Mouse (Mus musculus): ENCODE measurements around the gene Nabp1. TPM values are rescaled to one million over a fixed set of nuclear protein-coding genes. Genes with fewer than 3 reads are reported as not detected.

Nabp1 gene
- 10 to 100 TPM; 14.6 to 19.4 TPM for total RNA-seq (2021)
- long read RNA-seq, experiment 1, partial matches to known transcripts: 0 of 3 reads
- long read RNA-seq, experiment 1, other reads (novel, unspliced or antisense): 1 of 3 reads
- long read RNA-seq, experiment 2, partial matches to known transcripts: 0 of 4 reads
- long read RNA-seq, experiment 2, other reads (novel, unspliced or antisense): 1 of 4 reads

GRCm38 (mm10) chr1:51478262-51479026 lies at the start of gene Nabp1:
Gene Nabp1, minus strand, starts transcription at chr1:51478425.
- intact Hi-C loops (cut with DNase I): loop anchor here (5.0 kb wide), 1 partner anchor 34 kb away; no protein-coding TSS in a partner anchor
- DNase-seq: peak; percentile 98 to 99

- DNase-seq: no peak
- intact Hi-C loops (cut with DNase I): no loop called here
These were observed 47.5 kb upstream of the Nabp1 start for GRCm38 (mm10) chr1:51525563-51526265.

- no peak for DNase-seq
- intact Hi-C loops (cut with DNase I): no loop called here
These were observed 43.4 kb upstream of the Nabp1 start for GRCm38 (mm10) chr1:51521651-51522050.

GRCm38 (mm10) chr1:51520246-51520780 lies 42.1 kb upstream of the Nabp1 start:
- DNase-seq: no peak
- intact Hi-C loops (cut with DNase I): no loop called here

- intact Hi-C loops (cut with DNase I): no loop called here
- DNase-seq: no peak
These were observed 40.9 kb upstream of the Nabp1 start for GRCm38 (mm10) chr1:51519112-51519511.

GRCm38 (mm10) chr1:51515625-51516024 lies 37.4 kb upstream of the Nabp1 start:
- no peak for DNase-seq
- intact Hi-C loops (cut with DNase I): no loop called here

GRCm38 (mm10) chr1:51515041-51515440 lies 36.8 kb upstream of the Nabp1 start:
- intact Hi-C loops (cut with DNase I): no loop called here
- DNase-seq: no peak

GRCm38 (mm10) chr1:51514379-51514778 lies 36.2 kb upstream of the Nabp1 start:
- intact Hi-C loops (cut with DNase I): loop anchor here (5.0 kb wide), 1 partner anchor 37 kb away; the partner anchor contains the start of gene Nabp1
- no peak for DNase-seq

- DNase-seq: no peak
- intact Hi-C loops (cut with DNase I): loop anchor here (5.0 kb wide), 1 partner anchor 36 kb away; the partner anchor contains the start of gene Nabp1
These were observed 35.0 kb upstream of the Nabp1 start for GRCm38 (mm10) chr1:51513059-51513713.

- intact Hi-C loops (cut with DNase I): loop anchor here (5.0 kb wide), 1 partner anchor 35 kb away; the partner anchor contains the start of gene Nabp1
These were observed 34.1 kb upstream of the Nabp1 start for GRCm38 (mm10) chr1:51512326-51512725.

GRCm38 (mm10) chr1:51509776-51510175 lies 31.6 kb upstream of the Nabp1 start:
- intact Hi-C loops (cut with DNase I): loop anchor here (5.0 kb wide), 1 partner anchor 32 kb away; the partner anchor contains the start of gene Nabp1
- no peak for DNase-seq

More at GRCm38 (mm10) chr1:51512326-51512725, 34.1 kb upstream of the Nabp1 start:
- no peak for DNase-seq

- no peak for DNase-seq
- intact Hi-C loops (cut with DNase I): no loop called here
These were observed 30.9 kb upstream of the Nabp1 start for GRCm38 (mm10) chr1:51509083-51509482.

- intact Hi-C loops (cut with DNase I): no loop called here
- DNase-seq: no peak
These were observed 30.3 kb upstream of the Nabp1 start for GRCm38 (mm10) chr1:51508543-51508942.

- intact Hi-C loops (cut with DNase I): no loop called here
- DNase-seq: no peak
These were observed 29.2 kb upstream of the Nabp1 start for GRCm38 (mm10) chr1:51507436-51507835.

GRCm38 (mm10) chr1:51506236-51506635 lies 28.0 kb upstream of the Nabp1 start:
- DNase-seq: no peak
- intact Hi-C loops (cut with DNase I): no loop called here

- intact Hi-C loops (cut with DNase I): no loop called here
- DNase-seq: no peak
These were observed 27.4 kb upstream of the Nabp1 start for GRCm38 (mm10) chr1:51505632-51506031.

- intact Hi-C loops (cut with DNase I): no loop called here
- DNase-seq: no peak
These were observed 24.8 kb upstream of the Nabp1 start for GRCm38 (mm10) chr1:51503055-51503454.

- intact Hi-C loops (cut with DNase I): no loop called here
- DNase-seq: no peak
These were observed 24.1 kb upstream of the Nabp1 start for GRCm38 (mm10) chr1:51502353-51502752.

GRCm38 (mm10) chr1:51501251-51501650 lies 23.0 kb upstream of the Nabp1 start:
- DNase-seq: no peak
- intact Hi-C loops (cut with DNase I): no loop called here

- no peak for DNase-seq
- intact Hi-C loops (cut with DNase I): no loop called here
These were observed 20.4 kb upstream of the Nabp1 start for GRCm38 (mm10) chr1:51498601-51499098.
